Mouse (Mus musculus): Measurements from ENCODE around the gene Adamtsl3. TPM values are rescaled to one million over a fixed set of nuclear protein-coding genes. Genes with fewer than 3 reads are reported as not detected.

Gene Adamtsl3
- polyA plus RNA-seq, 1 experiment from 2014 or later: 4.8 TPM

- H3K4me3 ChIP-seq (ENCODE audit: low read depth, low read length): no peak overlapping the region
- WGBS: 89% methylated on average over 2 of the region's 2 CpGs
- no peak for DNase-seq (ENCODE audit: low spot score)
- H3K27ac ChIP-seq (replicated peaks; ENCODE audit: low read depth, low read length): no peak overlapping the region
- no peaks in the 10 kb centered on the region for H3K4me1 ChIP-seq (ENCODE audit: control insufficient read depth, insufficient read depth, low read length)
- no peak overlapping the region for H3K4me2 ChIP-seq (ENCODE audit: low read depth, low read length)
- H3K27me3 ChIP-seq (replicated peaks; ENCODE audit: control insufficient read depth, insufficient read depth, low read length): no peaks in the 10 kb centered on the region
- no peak for ATAC-seq (ENCODE audit: low read depth)
- no peaks in the 10 kb centered on the region for H3K9me3 ChIP-seq (ENCODE audit: control insufficient read depth, low read length)
- H3K9ac ChIP-seq (ENCODE audit: low read depth, low read length): no peak overlapping the region
- no peaks in the 10 kb centered on the region for H3K36me3 ChIP-seq (ENCODE audit: control insufficient read depth, insufficient read depth, low read length)
Measured at GRCm38 (mm10) chr7:82433226-82433625, 97.7 kb downstream of the Adamtsl3 start.

- Histone ChIP-seq H3K4me3 (ENCODE audit: low read depth, low read length) (no peak overlapping the region), H3K9ac (ENCODE audit: low read depth, low read length) (no peak overlapping the region), H3K27ac (replicated peaks; ENCODE audit: low read depth, low read length) (no peak overlapping the region), H3K9me3 (ENCODE audit: control insufficient read depth, low read length) (no peaks in the 10 kb centered on the region), H3K4me2 (ENCODE audit: low read depth, low read length) (no peak overlapping the region), H3K27me3 (replicated peaks; ENCODE audit: control insufficient read depth, insufficient read depth, low read length) (no peaks in the 10 kb centered on the region), H3K4me1 (ENCODE audit: control insufficient read depth, insufficient read depth, low read length) (no peaks in the 10 kb centered on the region), H3K36me3 (ENCODE audit: control insufficient read depth, insufficient read depth, low read length) (no peaks in the 10 kb centered on the region)
- no peak for ATAC-seq (ENCODE audit: low read depth)
- DNase-seq (ENCODE audit: low spot score): no peak
- WGBS: 56% methylated on average over 2 of the region's 2 CpGs
Measured at GRCm38 (mm10) chr7:82458376-82458775, 122.9 kb downstream of the Adamtsl3 start.

GRCm38 (mm10) chr7:82462921-82463523 lies 127.5 kb downstream of the Adamtsl3 start:
- H3K9ac ChIP-seq (ENCODE audit: low read depth, low read length): no peak overlapping the region
- H3K27ac ChIP-seq (replicated peaks; ENCODE audit: low read depth, low read length): no peak overlapping the region
- WGBS: 75% methylated on average over 10 of the region's 10 CpGs
- no peak for DNase-seq (ENCODE audit: low spot score)
- no peaks in the 10 kb centered on the region for H3K9me3 ChIP-seq (ENCODE audit: control insufficient read depth, low read length)
- H3K36me3 ChIP-seq (ENCODE audit: control insufficient read depth, insufficient read depth, low read length): no peaks in the 10 kb centered on the region
- no peaks in the 10 kb centered on the region for H3K4me1 ChIP-seq (ENCODE audit: control insufficient read depth, insufficient read depth, low read length)
- ATAC-seq (ENCODE audit: low read depth): no peak
- no peaks in the 10 kb centered on the region for H3K27me3 ChIP-seq (replicated peaks; ENCODE audit: control insufficient read depth, insufficient read depth, low read length)
- H3K4me3 ChIP-seq (ENCODE audit: low read depth, low read length): no peak overlapping the region
- H3K4me2 ChIP-seq (ENCODE audit: low read depth, low read length): no peak overlapping the region

- Histone ChIP-seq H3K27me3 (replicated peaks; ENCODE audit: control insufficient read depth, insufficient read depth, low read length) (no peaks in the 10 kb centered on the region), H3K9me3 (ENCODE audit: control insufficient read depth, low read length) (no peaks in the 10 kb centered on the region), H3K27ac (replicated peaks; ENCODE audit: low read depth, low read length) (no peak overlapping the region), H3K4me2 (ENCODE audit: low read depth, low read length) (no peak overlapping the region), H3K9ac (ENCODE audit: low read depth, low read length) (no peak overlapping the region), H3K36me3 (ENCODE audit: control insufficient read depth, insufficient read depth, low read length) (no peaks in the 10 kb centered on the region), H3K4me3 (ENCODE audit: low read depth, low read length) (no peak overlapping the region), H3K4me1 (ENCODE audit: control insufficient read depth, insufficient read depth, low read length) (no peaks in the 10 kb centered on the region)
- ATAC-seq (ENCODE audit: low read depth) (no peak), DNase-seq (ENCODE audit: low spot score) (no peak)
- WGBS: 74% methylated on average over 2 of the region's 2 CpGs
Measured at GRCm38 (mm10) chr7:82464364-82464763, 128.9 kb downstream of the Adamtsl3 start.

GRCm38 (mm10) chr7:82465437-82465836 lies 129.9 kb downstream of the Adamtsl3 start:
- no peak overlapping the region for H3K9ac ChIP-seq (ENCODE audit: low read depth, low read length)
- no peaks in the 10 kb centered on the region for H3K9me3 ChIP-seq (ENCODE audit: control insufficient read depth, low read length)
- WGBS: 69% methylated on average over 6 of the region's 6 CpGs
- ATAC-seq (ENCODE audit: low read depth) (no peak), DNase-seq (ENCODE audit: low spot score) (no peak)
- H3K27ac ChIP-seq (replicated peaks; ENCODE audit: low read depth, low read length): no peak overlapping the region
- H3K27me3 ChIP-seq (replicated peaks; ENCODE audit: control insufficient read depth, insufficient read depth, low read length): no peaks in the 10 kb centered on the region
- no peaks in the 10 kb centered on the region for H3K4me1 ChIP-seq (ENCODE audit: control insufficient read depth, insufficient read depth, low read length)
- H3K4me2 ChIP-seq (ENCODE audit: low read depth, low read length): no peak overlapping the region
- H3K4me3 ChIP-seq (ENCODE audit: low read depth, low read length): no peak overlapping the region
- H3K36me3 ChIP-seq (ENCODE audit: control insufficient read depth, insufficient read depth, low read length): no peaks in the 10 kb centered on the region

- WGBS: 66% methylated on average over 16 of the region's 16 CpGs
- peak; percentile 60 for DNase-seq (ENCODE audit: low spot score)
- Histone ChIP-seq H3K27ac (replicated peaks; ENCODE audit: low read depth, low read length) (no peak overlapping the region; the same call in 1 of the 2 replicates), H3K4me1 (ENCODE audit: control insufficient read depth, insufficient read depth, low read length) (no peaks in the 10 kb centered on the region), H3K9me3 (ENCODE audit: control insufficient read depth, low read length) (no peaks in the 10 kb centered on the region), H3K27me3 (replicated peaks; ENCODE audit: control insufficient read depth, insufficient read depth, low read length) (no peaks in the 10 kb centered on the region), H3K4me2 (ENCODE audit: low read depth, low read length) (no peak overlapping the region), H3K4me3 (ENCODE audit: low read depth, low read length) (no peak overlapping the region), H3K36me3 (ENCODE audit: control insufficient read depth, insufficient read depth, low read length) (no peaks in the 10 kb centered on the region), H3K9ac (ENCODE audit: low read depth, low read length) (no peak overlapping the region)
- peak; percentile 44 for ATAC-seq (ENCODE audit: low read depth)
Measured at GRCm38 (mm10) chr7:82476441-82477221, 141.1 kb downstream of the Adamtsl3 start.

- H3K9ac ChIP-seq (ENCODE audit: low read depth, low read length): no peak overlapping the region
- WGBS: 72% methylated on average over 3 of the region's 3 CpGs
- no peaks in the 10 kb centered on the region for H3K27me3 ChIP-seq (replicated peaks; ENCODE audit: control insufficient read depth, insufficient read depth, low read length)
- H3K9me3 ChIP-seq (ENCODE audit: control insufficient read depth, low read length): no peaks in the 10 kb centered on the region
- H3K27ac ChIP-seq (replicated peaks; ENCODE audit: low read depth, low read length): no peak overlapping the region
- H3K36me3 ChIP-seq (ENCODE audit: control insufficient read depth, insufficient read depth, low read length): no peaks in the 10 kb centered on the region
- H3K4me1 ChIP-seq (ENCODE audit: control insufficient read depth, insufficient read depth, low read length): no peaks in the 10 kb centered on the region
- no peak overlapping the region for H3K4me3 ChIP-seq (ENCODE audit: low read depth, low read length)
- no peak overlapping the region for H3K4me2 ChIP-seq (ENCODE audit: low read depth, low read length)
- DNase-seq (ENCODE audit: low spot score): no peak
- no peak for ATAC-seq (ENCODE audit: low read depth)
Measured at GRCm38 (mm10) chr7:82478461-82478860, 143.0 kb downstream of the Adamtsl3 start.

GRCm38 (mm10) chr7:82478861-82479755 lies 143.6 kb downstream of the Adamtsl3 start:
- no peak overlapping the region for H3K9ac ChIP-seq (ENCODE audit: low read depth, low read length)
- H3K36me3 ChIP-seq (ENCODE audit: control insufficient read depth, insufficient read depth, low read length): no peaks in the 10 kb centered on the region
- no peak overlapping the region for H3K27ac ChIP-seq (replicated peaks; ENCODE audit: low read depth, low read length)
- peak; percentile 34 for DNase-seq (ENCODE audit: low spot score)
- H3K4me3 ChIP-seq (ENCODE audit: low read depth, low read length): no peak overlapping the region
- no peaks in the 10 kb centered on the region for H3K4me1 ChIP-seq (ENCODE audit: control insufficient read depth, insufficient read depth, low read length)
- no peak overlapping the region for H3K4me2 ChIP-seq (ENCODE audit: low read depth, low read length)
- no peaks in the 10 kb centered on the region for H3K9me3 ChIP-seq (ENCODE audit: control insufficient read depth, low read length)
- WGBS: 76% methylated on average over 10 of the region's 10 CpGs
- no peaks in the 10 kb centered on the region for H3K27me3 ChIP-seq (replicated peaks; ENCODE audit: control insufficient read depth, insufficient read depth, low read length)
- no peak for ATAC-seq (ENCODE audit: low read depth)
